Mouse (Mus musculus) embryonic facial prominence, embryonic 13.5 days (tissue): ENCODE data around the gene Clic4. TPM values are rescaled to one million over a fixed set of nuclear protein-coding genes. Genes with fewer than 3 reads are reported as not detected.

Experiments used
- ATAC-seq: fragments of 200-750 bp; cut with Nextera tagmentation; 2 replicates; pipeline ENCODE4 v1.8.0; 2017; ENCODE audit warnings: low read depth; ENCODE audit not compliant: insufficient number of reproducible peaks, insufficient read depth, low FRiP score, low TSS enrichment
- H3K27ac ChIP-seq: fragments of 300-500 bp; sonication (generic); 2 replicates; pipeline ENCODE4 v1.5.1; 2015; ENCODE audit warnings: moderate library complexity, mild to moderate bottlenecking, inconsistent platforms
- H3K27me3 ChIP-seq: fragments of 300-500 bp; sonication (generic); 2 replicates; pipeline ENCODE4 v1.6.1; 2015; ENCODE audit warnings: mild to moderate bottlenecking, inconsistent platforms
- H3K36me3 ChIP-seq: fragments of 300-500 bp; sonication (generic); 2 replicates; pipeline ENCODE4 v1.6.1; 2015; ENCODE audit warnings: mild to moderate bottlenecking, inconsistent platforms
- H3K4me1 ChIP-seq: fragments of 300-500 bp; sonication (generic); 2 replicates; pipeline ENCODE4 v1.6.1; 2015; ENCODE audit warnings: inconsistent platforms
- H3K4me2 ChIP-seq: fragments of 300-500 bp; sonication (generic); 2 replicates; pipeline ENCODE4 v1.6.1; 2015; ENCODE audit warnings: moderate library complexity, mild to moderate bottlenecking, inconsistent platforms
- H3K4me3 ChIP-seq: fragments of 300-500 bp; sonication (generic); 2 replicates; pipeline ENCODE4 v1.5.1; 2015; ENCODE audit warnings: mild to moderate bottlenecking, inconsistent platforms
- H3K9ac ChIP-seq: fragments of 300-500 bp; sonication (generic); 2 replicates; pipeline ENCODE4 v1.6.1; 2015; ENCODE audit warnings: mild to moderate bottlenecking, inconsistent platforms
- H3K9me3 ChIP-seq: fragments of 300-500 bp; sonication (generic); 2 replicates; pipeline ENCODE4 v1.6.1; 2016; ENCODE audit warnings: inconsistent platforms
- WGBS: fragments of 180-500 bp; shearing (Covaris S2); methylation state at CpG from one replicate; pipeline ENCODE4 v1.1.7; 2015; ENCODE audit warnings: mixed read lengths; 5-methylcytosine and 5-hydroxymethylcytosine counted together
- polyA plus RNA-seq: library from polyadenylated mRNA; unstranded; fragments of >200 nt; fragmentation: Nextera tagmentation; extraction: Ambion mirVana; gene quantifications from 2 replicates; pipeline ENCODE4 v1.2.1, GENCODE M21; 2015

Clic4 gene
- polyA plus RNA-seq, 1 experiment from 2014 or later = 121 TPM

DNA sequence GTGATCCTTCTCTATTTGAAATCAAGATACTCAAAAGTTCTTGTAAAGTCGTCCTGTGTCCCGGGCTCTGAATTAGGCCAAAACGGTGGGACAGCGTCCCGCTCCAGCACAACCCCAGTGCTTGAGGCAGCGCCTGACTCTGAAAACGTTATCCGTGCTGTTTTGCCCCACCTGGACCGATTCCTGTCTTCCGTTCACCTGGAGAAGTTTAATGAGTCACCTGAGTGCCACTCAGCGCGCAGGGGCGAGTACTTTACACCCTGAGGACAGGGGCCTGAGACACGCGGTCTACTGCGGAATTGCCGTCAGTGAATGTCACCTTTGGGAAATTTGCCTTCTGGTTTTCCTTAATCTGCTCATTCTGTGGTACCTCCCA, 681 bp upstream of the Clic4 start:
- Histone ChIP-seq H3K4me1 (peaks cover 33% of the 10 kb centered on the region), H3K9me3 (no peaks in the 10 kb centered on the region), H3K27ac (no peak overlapping the region), H3K4me2 (peak overlapping the region; percentile 73), H3K27me3 (peaks cover 16% of the 10 kb centered on the region), H3K36me3 (no peaks in the 10 kb centered on the region), H3K4me3 (peak overlapping the region; percentile 86), H3K9ac (peak overlapping the region; percentile 65)
- 1% methylated on average over 17 of the region's 17 CpGs for WGBS
- ATAC-seq = no peak

GRCm38 (mm10) chr4:135271881-135272616, 565 bp downstream of the Clic4 start:
- H3K4me1 ChIP-seq = peaks cover 45% of the 10 kb centered on the region
- H3K9ac ChIP-seq = peak overlapping the region; percentile 96
- peak overlapping the region; percentile 97 for H3K27ac ChIP-seq
- H3K27me3 ChIP-seq = peaks cover 16% of the 10 kb centered on the region
- H3K4me2 ChIP-seq = peak overlapping the region; percentile 73
- peak overlapping the region; percentile 86 for H3K4me3 ChIP-seq
- H3K9me3 ChIP-seq = no peaks in the 10 kb centered on the region
- WGBS = under 1% methylated on average over 62 of the region's 67 CpGs
- peak; percentile 15; the same call in 1 of the 2 replicates for ATAC-seq
- no peaks in the 10 kb centered on the region for H3K36me3 ChIP-seq

GRCm38 (mm10) chr4:135271419-135271828, 1.2 kb downstream of the Clic4 start:
- ATAC-seq = no peak
- H3K9ac ChIP-seq = peak overlapping the region; percentile 96
- no peaks in the 10 kb centered on the region for H3K9me3 ChIP-seq
- WGBS = under 1% methylated on average over 20 of the region's 20 CpGs
- peak overlapping the region; percentile 97 for H3K27ac ChIP-seq
- peaks cover 16% of the 10 kb centered on the region for H3K27me3 ChIP-seq
- H3K4me1 ChIP-seq = peaks cover 48% of the 10 kb centered on the region
- H3K4me2 ChIP-seq = peak overlapping the region; percentile 73
- no peaks in the 10 kb centered on the region for H3K36me3 ChIP-seq
- peak overlapping the region; percentile 86 for H3K4me3 ChIP-seq

- Histone ChIP-seq H3K4me2 (peak overlapping the region; percentile 73), H3K36me3 (no peaks in the 10 kb centered on the region), H3K27ac (no peak overlapping the region), H3K9me3 (no peaks in the 10 kb centered on the region), H3K9ac (peak overlapping the region; percentile 96), H3K4me1 (peaks cover 51% of the 10 kb centered on the region), H3K27me3 (peaks cover 13% of the 10 kb centered on the region), H3K4me3 (peak overlapping the region; percentile 86)
- ATAC-seq = no peak
- 31% methylated on average over 8 of the region's 8 CpGs for WGBS
Measured at GRCm38 (mm10) chr4:135270476-135270875, 2.1 kb downstream of the Clic4 start.

- peak overlapping the region; percentile 73 for H3K4me2 ChIP-seq
- no peak for ATAC-seq
- H3K27me3 ChIP-seq = peaks cover 13% of the 10 kb centered on the region; the same call in 1 of the 2 replicates
- H3K27ac ChIP-seq = no peak overlapping the region
- H3K9ac ChIP-seq = no peak overlapping the region
- H3K9me3 ChIP-seq = no peaks in the 10 kb centered on the region
- H3K36me3 ChIP-seq = no peaks in the 10 kb centered on the region
- WGBS = 76% methylated on average over 7 of the region's 7 CpGs
- H3K4me1 ChIP-seq = peaks cover 56% of the 10 kb centered on the region
- peak overlapping the region; percentile 86 for H3K4me3 ChIP-seq
Measured at GRCm38 (mm10) chr4:135269656-135270341, 2.8 kb downstream of the Clic4 start.

- Histone ChIP-seq H3K27ac (no peak overlapping the region), H3K4me1 (peaks cover 50% of the 10 kb centered on the region), H3K9ac (peak overlapping the region; percentile 54; the same call in 1 of the 2 replicates), H3K9me3 (no peaks in the 10 kb centered on the region), H3K27me3 (no peaks in the 10 kb centered on the region), H3K4me3 (no peak overlapping the region; the same call in 1 of the 2 replicates), H3K4me2 (peak overlapping the region; percentile 14; the same call in 1 of the 2 replicates), H3K36me3 (peaks cover 2% of the 10 kb centered on the region; the same call in 1 of the 2 replicates)
- 63% methylated on average over 8 of the region's 8 CpGs for WGBS
- no peak for ATAC-seq
Measured at GRCm38 (mm10) chr4:135267521-135267920, 5.1 kb downstream of the Clic4 start.

DNA sequence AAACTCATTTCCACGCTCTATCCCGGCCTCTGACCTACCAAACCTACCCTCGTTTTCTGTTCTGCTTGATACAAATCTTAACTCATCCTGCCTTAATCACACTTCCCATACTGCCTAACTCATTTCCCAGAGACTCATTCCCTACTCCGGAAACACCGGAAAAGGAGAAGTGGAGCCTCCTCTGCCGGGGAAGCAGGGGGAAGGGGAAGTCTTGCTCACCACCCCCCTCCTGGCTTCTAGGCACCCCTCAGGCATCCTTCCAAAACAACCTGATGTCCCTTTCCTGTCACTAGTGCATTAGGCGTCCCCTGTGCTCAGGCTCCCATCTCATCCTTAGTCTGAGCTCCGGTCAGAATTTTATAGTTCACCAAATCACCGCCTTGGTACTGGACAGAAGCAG, 5.6 kb downstream of the Clic4 start:
- H3K9ac ChIP-seq = peak overlapping the region; percentile 54
- H3K4me3 ChIP-seq = no peak overlapping the region; the same call in 1 of the 2 replicates
- WGBS = 59% methylated on average over 9 of the region's 9 CpGs
- peaks cover 7% of the 10 kb centered on the region for H3K36me3 ChIP-seq
- H3K4me1 ChIP-seq = peaks cover 50% of the 10 kb centered on the region
- no peak overlapping the region for H3K27ac ChIP-seq
- H3K4me2 ChIP-seq = peak overlapping the region; percentile 14; the same call in 1 of the 2 replicates
- H3K27me3 ChIP-seq = no peaks in the 10 kb centered on the region
- ATAC-seq = no peak
- no peaks in the 10 kb centered on the region for H3K9me3 ChIP-seq

- Histone ChIP-seq H3K4me2 (no peak overlapping the region), H3K9ac (no peak overlapping the region), H3K27me3 (no peaks in the 10 kb centered on the region), H3K27ac (0 out of 2 replicates have a peak overlapping the region, but pooled peaks have one; percentile 16), H3K36me3 (peaks cover 22% of the 10 kb centered on the region), H3K4me3 (no peak overlapping the region), H3K4me1 (peaks cover 25% of the 10 kb centered on the region), H3K9me3 (no peaks in the 10 kb centered on the region)
- no peak for ATAC-seq
- 84% methylated on average over 4 of the region's 4 CpGs for WGBS
Measured at GRCm38 (mm10) chr4:135260434-135260833, 12.2 kb downstream of the Clic4 start.

- Histone ChIP-seq H3K4me3 (no peak overlapping the region), H3K9ac (peak overlapping the region; percentile 12; the same call in 1 of the 2 replicates), H3K27me3 (no peaks in the 10 kb centered on the region), H3K4me2 (peak overlapping the region; percentile 12; the same call in 1 of the 2 replicates), H3K4me1 (peaks cover 32% of the 10 kb centered on the region), H3K9me3 (no peaks in the 10 kb centered on the region), H3K36me3 (peaks cover 22% of the 10 kb centered on the region), H3K27ac (peak overlapping the region; percentile 89)
- no peak for ATAC-seq
- WGBS = 28% methylated on average over 7 of the region's 7 CpGs
Measured at GRCm38 (mm10) chr4:135258521-135258920, 14.1 kb downstream of the Clic4 start.

GRCm38 (mm10) chr4:135257881-135258476, 14.6 kb downstream of the Clic4 start:
- H3K27ac ChIP-seq = peak overlapping the region; percentile 89
- H3K27me3 ChIP-seq = no peaks in the 10 kb centered on the region
- peak overlapping the region; percentile 12; the same call in 1 of the 2 replicates for H3K4me2 ChIP-seq
- H3K9ac ChIP-seq = 0 out of 2 replicates have a peak overlapping the region, but pooled peaks have one; percentile 12
- peaks cover 22% of the 10 kb centered on the region for H3K36me3 ChIP-seq
- H3K9me3 ChIP-seq = no peaks in the 10 kb centered on the region
- peaks cover 35% of the 10 kb centered on the region for H3K4me1 ChIP-seq
- ATAC-seq = no peak
- 62% methylated on average over 9 of the region's 9 CpGs for WGBS
- no peak overlapping the region for H3K4me3 ChIP-seq
